Mouse (Mus musculus) lung, postnatal 4 days (tissue): ENCODE measurements around the gene Gm13090.

Experiments used
- DNase-seq, 2 experiments: peaks; one replicate each; pipeline ENCODE4 v3.0.0; 2021

Gene Gm13090

DNA sequence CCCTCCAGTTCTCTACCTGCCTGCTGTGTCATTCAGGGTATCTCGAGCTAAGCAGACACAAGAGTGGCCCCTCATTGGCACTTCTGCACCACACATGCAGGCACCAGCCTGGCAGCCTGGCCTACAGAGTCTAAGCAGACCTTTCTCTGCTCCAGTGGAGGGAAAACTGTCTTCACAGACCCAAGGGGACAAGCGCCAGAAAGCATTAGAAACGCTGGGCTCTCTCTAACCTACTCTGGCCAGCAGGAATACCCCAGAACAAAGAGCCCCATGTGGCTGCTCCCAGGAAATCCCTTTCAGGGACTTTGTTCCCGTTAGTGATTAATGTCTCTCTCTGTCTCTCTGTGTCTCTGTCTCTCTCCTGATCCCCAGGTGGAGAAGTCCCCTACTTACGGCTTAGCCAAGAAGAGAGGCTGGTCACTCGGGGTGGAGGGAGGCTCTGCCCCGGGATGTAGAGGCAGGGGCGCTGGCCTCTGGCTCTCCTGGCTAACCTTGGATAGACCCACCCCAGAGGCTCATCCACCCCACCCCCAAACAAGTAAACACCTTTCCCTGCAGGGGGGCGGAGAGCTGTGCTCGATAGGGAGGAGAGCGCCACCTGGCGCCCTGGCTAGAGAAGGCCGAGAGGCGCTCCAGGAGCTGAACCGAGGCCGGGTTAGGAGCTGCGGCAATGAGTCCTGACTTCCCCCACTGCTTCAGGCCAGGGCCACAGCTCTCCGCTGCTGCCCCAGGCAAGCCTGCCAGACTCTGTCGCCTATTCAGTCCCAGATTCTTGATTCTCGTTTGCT, 49.9 kb downstream of the Gm13090 start:
- peak; percentile 70 to 74 for DNase-seq

DNA sequence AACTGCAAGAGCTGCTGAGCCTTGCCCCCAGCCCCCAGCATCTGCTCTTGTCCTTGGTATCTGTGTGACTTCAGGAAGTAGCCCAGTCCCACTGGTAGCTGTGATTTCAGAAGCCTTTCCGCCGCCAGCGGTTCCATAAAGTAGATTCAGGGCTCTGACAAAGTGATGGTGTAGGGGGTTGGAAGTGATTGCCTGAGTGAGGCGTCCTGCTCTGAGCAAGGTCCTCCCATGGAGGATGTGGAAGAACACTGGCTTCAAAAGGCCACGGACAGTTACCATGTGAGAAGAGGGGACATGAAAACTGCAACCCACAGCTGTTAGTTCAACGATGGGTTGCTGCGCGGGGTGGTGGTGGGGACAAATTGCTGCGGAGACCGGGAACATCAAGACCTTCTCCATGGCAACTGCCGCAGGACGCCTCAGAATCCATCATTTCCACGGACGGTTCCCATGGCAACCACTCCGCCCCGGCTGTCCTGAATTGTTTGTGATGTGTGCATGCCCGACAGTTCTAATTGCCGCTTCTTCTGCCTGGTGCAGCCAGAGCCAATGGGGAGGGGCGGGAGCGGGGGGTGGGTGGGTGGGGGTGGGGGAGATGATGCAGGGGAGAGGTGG, 51.1 kb downstream of the Gm13090 start:
- no peak for DNase-seq
